In genomic region chr11:22972746-22973526, GRCm38 (mm10) we compare ENCODE assay signal across 8 mouse cellular contexts. TPM values are rescaled to one million over a fixed set of nuclear protein-coding genes. Genes with fewer than 3 reads are reported as not detected.
DNase-seq lines count a peak whose midpoint lies in the region; ATAC-seq lines count a peak whose summit lies in the region.

No protein-coding gene starts in this region.

- intact Hi-C loops in left cerebral cortex, postnatal 14 days (cut with DNase I) = no loop called here

- peak; percentile 91 for DNase-seq in adrenal gland, adult 2 months
- peak; percentile 80 for DNase-seq in embryo, embryonic 10.5 days (ENCODE audit: low spot score)
- DNase-seq in gastrocnemius, postnatal 10 days = peak; percentile 71
- peak; percentile 90 for DNase-seq in induced T-regulatory cell, adult 2 months (ENCODE audit: low read depth)
- peak; percentile 82 to 85 for DNase-seq in left cerebral cortex, postnatal 14 days (ENCODE audit: low spot score in 2 of 2)
- peak; percentile 78 for DNase-seq in right cerebral cortex, postnatal 14 days
- peak; percentile 75 for DNase-seq in urinary bladder, postnatal 25 days (ENCODE audit: low spot score)

- peak; percentile 48 for ATAC-seq in megakaryocyte-erythroid progenitor cell, adult 5-6 weeks (replicated peaks; ENCODE audit: low FRiP score, low TSS enrichment, poor library complexity, severe bottlenecking)

RNA-seq across cellular contexts. Expression of gene Zrsr1, which starts 1.1 kb away (rescaled TPM):
- total RNA-seq in adrenal gland, adult 2 months (2021) = 10 to 100 TPM; 34.5 to 38.0 TPM
- polyA plus RNA-seq in adrenal gland, adult 2 months (2012; rRNA removed) = 8.9 and 9.6 TPM in 2 replicates
- total RNA-seq in gastrocnemius, postnatal 10 days (2021) = 10 to 100 TPM in 1 of 2 experiments, 1 to 10 TPM in 1; 9.7 to 11.4 TPM
- 10 to 100 TPM; 53.1 to 56.3 TPM for total RNA-seq in left cerebral cortex, postnatal 14 days (2021)
- total RNA-seq in megakaryocyte-erythroid progenitor cell, adult 5-6 weeks (2014; fragmentation: Nextera tagmentation) = 6.4 and 7.3 TPM in 2 replicates
- total RNA-seq in megakaryocyte-erythroid progenitor cell, adult 5-6 weeks (2017) = 16.3 and 23.6 TPM in 2 replicates

RNA-seq across cellular contexts. Expression of gene Gm28048, which starts 9.0 kb away (rescaled TPM):
- 10 to 100 TPM; 39.3 to 39.4 TPM for total RNA-seq in adrenal gland, adult 2 months (2021)
- polyA plus RNA-seq in adrenal gland, adult 2 months (2012; rRNA removed) = not detected in 2 replicates
- total RNA-seq in gastrocnemius, postnatal 10 days (2021) = 1 to 10 TPM; 3.9 to 5.9 TPM
- total RNA-seq in left cerebral cortex, postnatal 14 days (2021) = 10 to 100 TPM; 10.3 to 13.5 TPM
- total RNA-seq in megakaryocyte-erythroid progenitor cell, adult 5-6 weeks (2014; fragmentation: Nextera tagmentation) = 31.4 and 32.3 TPM in 2 replicates
- total RNA-seq in megakaryocyte-erythroid progenitor cell, adult 5-6 weeks (2017) = 33.9 and 42.3 TPM in 2 replicates

RNA-seq across cellular contexts. Expression of gene Commd1, which starts 9.2 kb away (rescaled TPM):
- 100 to 1,000 TPM in 1 of 2 experiments, 10 to 100 TPM in 1; 86.6 to 112 TPM for total RNA-seq in adrenal gland, adult 2 months (2021)
- polyA plus RNA-seq in adrenal gland, adult 2 months (2012; rRNA removed) = 3.9 and 4.2 TPM in 2 replicates
- 100 to 1,000 TPM; 140 to 151 TPM for total RNA-seq in gastrocnemius, postnatal 10 days (2021)
- total RNA-seq in left cerebral cortex, postnatal 14 days (2021) = 10 to 100 TPM; 39.0 to 39.2 TPM
- 74.4 and 174 TPM in 2 replicates for total RNA-seq in megakaryocyte-erythroid progenitor cell, adult 5-6 weeks (2014; fragmentation: Nextera tagmentation)
- 63.0 and 95.3 TPM in 2 replicates for total RNA-seq in megakaryocyte-erythroid progenitor cell, adult 5-6 weeks (2017)

RNA-seq across cellular contexts. Expression of gene Cct4, which starts 17.4 kb away (rescaled TPM):
- 100 to 1,000 TPM; 155 to 210 TPM for total RNA-seq in adrenal gland, adult 2 months (2021)
- 353 and 361 TPM in 2 replicates for polyA plus RNA-seq in adrenal gland, adult 2 months (2012; rRNA removed)
- 100 to 1,000 TPM; 118 to 122 TPM for total RNA-seq in gastrocnemius, postnatal 10 days (2021)
- 100 to 1,000 TPM in 1 of 2 experiments, 10 to 100 TPM in 1; 94.9 to 101 TPM for total RNA-seq in left cerebral cortex, postnatal 14 days (2021)
- 311 and 390 TPM in 2 replicates for total RNA-seq in megakaryocyte-erythroid progenitor cell, adult 5-6 weeks (2014; fragmentation: Nextera tagmentation)
- total RNA-seq in megakaryocyte-erythroid progenitor cell, adult 5-6 weeks (2017) = 447 and 464 TPM in 2 replicates

RNA-seq across cellular contexts. Expression of gene Fam161a, which starts 34.4 kb away (rescaled TPM):
- 10 to 100 TPM; 18.3 to 30.5 TPM for total RNA-seq in adrenal gland, adult 2 months (2021)
- polyA plus RNA-seq in adrenal gland, adult 2 months (2012; rRNA removed) = 0.54 and 0.91 TPM in 2 replicates
- total RNA-seq in gastrocnemius, postnatal 10 days (2021) = 1 to 10 TPM; 2.7 to 3.3 TPM
- 1 to 10 TPM; 2.9 to 3.9 TPM for total RNA-seq in left cerebral cortex, postnatal 14 days (2021)
- 1.2 and 4.3 TPM in 2 replicates for total RNA-seq in megakaryocyte-erythroid progenitor cell, adult 5-6 weeks (2014; fragmentation: Nextera tagmentation)
- 2.4 and 3.0 TPM in 2 replicates for total RNA-seq in megakaryocyte-erythroid progenitor cell, adult 5-6 weeks (2017)

Comparison
In these comparisons a context has a peak if more than half of its experiments do, and no peak if none do; other contexts are left out.
1. Peak in every context shown above with its lines: DNase-seq and ATAC-seq.